Mouse (Mus musculus): ENCODE measurements around the gene Fkbp9. TPM values are rescaled to one million over a fixed set of nuclear protein-coding genes. Genes with fewer than 3 reads are reported as not detected.

The Fkbp9 gene
- polyA plus RNA-seq, 1 experiment from 2014 or later = 65.3 TPM

DNA sequence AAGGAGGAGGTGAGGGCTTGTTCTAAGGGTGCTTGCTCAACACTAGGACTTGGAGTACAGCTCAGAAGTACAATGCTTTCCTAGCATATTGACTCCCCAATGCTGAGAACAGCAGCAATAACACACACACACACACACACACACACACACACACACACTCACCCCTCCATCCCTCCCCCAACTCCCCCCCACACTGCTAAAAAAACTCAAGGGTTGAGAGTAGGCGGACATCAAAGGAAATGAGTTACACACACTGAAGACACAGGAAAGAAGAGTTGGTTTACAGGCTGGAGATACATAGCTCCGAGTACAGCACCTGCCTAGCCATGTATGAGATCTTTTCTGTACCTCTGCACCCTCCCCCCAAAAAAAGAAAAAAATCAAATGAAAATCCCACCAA, 84.4 kb downstream of the Fkbp9 start:
- H3K4me1 ChIP-seq = peaks cover 7% of the 10 kb centered on the region; the same call in 1 of the 2 replicates

GRCm38 (mm10) chr6:56917578-56918368, 85.9 kb downstream of the Fkbp9 start:
- H3K4me1 ChIP-seq = peaks cover 15% of the 10 kb centered on the region
- peaks cover 6% of the 10 kb centered on the region; the same call in 1 of the 2 replicates for H3K9me3 ChIP-seq (replicated peaks)
- no peak overlapping the region for H3K27ac ChIP-seq (replicated peaks)
- no peak for DNase-seq (ENCODE audit: low spot score)
- H3K4me3 ChIP-seq = no peak overlapping the region
- H3K36me3 ChIP-seq = 0 out of 2 replicates have a peak, but pooled peaks cover 3% of the 10 kb centered on the region
- WGBS = 78% methylated on average over 12 of the region's 12 CpGs
- H3K27me3 ChIP-seq (ENCODE audit: low read depth, poor library complexity, severe bottlenecking) = no peaks in the 10 kb centered on the region

More for the DNA sequence above, 84.4 kb downstream of the Fkbp9 start:
- no peak for DNase-seq (ENCODE audit: low spot score)
- H3K4me3 ChIP-seq = no peak overlapping the region
- H3K9me3 ChIP-seq (replicated peaks) = peaks cover 6% of the 10 kb centered on the region; the same call in 1 of the 2 replicates
- no peaks in the 10 kb centered on the region for H3K27me3 ChIP-seq (ENCODE audit: low read depth, poor library complexity, severe bottlenecking)
- 0 out of 2 replicates have a peak, but pooled peaks cover 3% of the 10 kb centered on the region for H3K36me3 ChIP-seq
- H3K27ac ChIP-seq (replicated peaks) = no peak overlapping the region
- 84% methylated on average over 2 of the region's 2 CpGs for WGBS

- no peak for DNase-seq (ENCODE audit: low spot score)
- no peaks in the 10 kb centered on the region for H3K27me3 ChIP-seq (ENCODE audit: low read depth, poor library complexity, severe bottlenecking)
- WGBS = 90% methylated on average over 7 of the region's 7 CpGs
- H3K36me3 ChIP-seq = no peaks in the 10 kb centered on the region
- H3K27ac ChIP-seq (replicated peaks) = no peak overlapping the region
- H3K4me3 ChIP-seq = no peak overlapping the region
- peaks cover 13% of the 10 kb centered on the region for H3K4me1 ChIP-seq
- peaks cover 3% of the 10 kb centered on the region; the same call in 1 of the 2 replicates for H3K9me3 ChIP-seq (replicated peaks)
These were observed 87.6 kb downstream of the Fkbp9 start for GRCm38 (mm10) chr6:56919330-56920044.

DNA sequence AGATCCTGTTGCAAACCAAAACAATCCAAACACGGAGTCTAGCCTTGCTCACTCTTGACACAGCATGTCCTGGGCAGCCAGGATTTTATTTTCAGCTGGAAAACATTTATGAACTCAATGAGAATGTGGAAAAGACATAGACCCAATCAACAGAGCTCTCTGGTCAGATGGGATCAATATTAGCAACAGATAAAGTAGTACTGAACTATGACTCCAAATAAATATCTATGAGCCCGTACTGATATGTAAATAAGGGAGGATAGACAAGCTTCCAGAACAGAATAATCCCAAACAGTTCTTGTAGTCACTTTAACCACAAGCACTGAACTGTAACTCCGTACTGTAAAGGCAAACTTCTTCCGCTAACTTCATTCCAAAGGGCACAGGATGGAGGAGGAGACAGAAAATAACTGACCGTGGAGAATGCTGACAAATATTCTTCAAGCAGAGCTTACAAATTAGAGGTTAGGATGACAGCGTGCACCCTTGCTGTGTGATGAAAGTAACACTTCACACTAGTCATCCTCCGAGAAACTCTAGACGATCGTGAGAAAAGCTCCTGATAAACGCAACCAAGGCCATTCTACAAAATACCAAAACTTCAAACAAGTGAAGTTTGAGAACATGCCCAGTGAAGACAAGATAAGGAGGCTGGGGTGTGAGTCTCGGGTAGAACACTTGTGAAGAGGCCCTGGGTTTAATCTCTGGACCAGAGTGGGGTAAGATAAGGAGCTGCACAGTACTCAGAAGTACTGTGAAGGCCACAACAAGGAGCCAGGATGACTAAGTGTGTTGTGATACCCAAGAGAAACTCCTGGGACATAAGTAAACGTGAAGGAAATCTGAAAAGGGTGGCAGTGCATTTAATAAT, 88.6 kb downstream of the Fkbp9 start:
- H3K36me3 ChIP-seq = no peaks in the 10 kb centered on the region
- no peak overlapping the region for H3K4me3 ChIP-seq
- DNase-seq (ENCODE audit: low spot score) = no peak
- H3K9me3 ChIP-seq (replicated peaks) = no peaks in the 10 kb centered on the region
- no peak overlapping the region for H3K27ac ChIP-seq (replicated peaks)
- H3K4me1 ChIP-seq = peaks cover 15% of the 10 kb centered on the region
- no peaks in the 10 kb centered on the region for H3K27me3 ChIP-seq (ENCODE audit: low read depth, poor library complexity, severe bottlenecking)
- 79% methylated on average over 12 of the region's 12 CpGs for WGBS

GRCm38 (mm10) chr6:56923331-56923725, 91.5 kb downstream of the Fkbp9 start:
- WGBS = under 1% methylated on average over 25 of the region's 25 CpGs
- no peaks in the 10 kb centered on the region for H3K27me3 ChIP-seq (ENCODE audit: low read depth, poor library complexity, severe bottlenecking)
- DNase-seq (ENCODE audit: low spot score) = no peak
- peak overlapping the region; percentile 73 for H3K4me3 ChIP-seq
- peaks cover 15% of the 10 kb centered on the region for H3K4me1 ChIP-seq
- H3K9me3 ChIP-seq (replicated peaks) = no peaks in the 10 kb centered on the region
- H3K36me3 ChIP-seq = no peaks in the 10 kb centered on the region
- peak overlapping the region; percentile 90 for H3K27ac ChIP-seq (replicated peaks)

GRCm38 (mm10) chr6:56923726-56924707, 92.2 kb downstream of the Fkbp9 start, which contains the start of the genes Nt5c3 and Vmn1r4:
TSS of gene Nt5c3 (minus strand) at chr6:56923932.
TSS of gene Vmn1r4 (plus strand) at chr6:56924015.
- WGBS = 4% methylated on average over 64 of the region's 64 CpGs
- H3K36me3 ChIP-seq = no peaks in the 10 kb centered on the region
- H3K9me3 ChIP-seq (replicated peaks) = no peaks in the 10 kb centered on the region
- H3K4me1 ChIP-seq = peaks cover 15% of the 10 kb centered on the region
- H3K27ac ChIP-seq (replicated peaks) = peak within 1 kb of the TSS; percentile 90
- H3K27me3 ChIP-seq (ENCODE audit: low read depth, poor library complexity, severe bottlenecking) = no peaks in the 10 kb centered on the region
- DNase-seq (ENCODE audit: low spot score) = peak; percentile 92
- peak within 1 kb of the TSS; percentile 73 for H3K4me3 ChIP-seq

Other genes starting within 250 kb of the Fkbp9 start
- gene Lsm5, start 127.3 kb upstream of the Fkbp9 start, polyA plus RNA-seq (2016; fragmentation: Nextera tagmentation; extraction: Ambion mirVana) = 185 and 223 TPM in 2 replicates
- gene Avl9, start 117.2 kb upstream of the Fkbp9 start, polyA plus RNA-seq (2016; fragmentation: Nextera tagmentation; extraction: Ambion mirVana) = 13.7 and 20.1 TPM in 2 replicates
- gene Kbtbd2, start 34.2 kb upstream of the Fkbp9 start, polyA plus RNA-seq (2016; fragmentation: Nextera tagmentation; extraction: Ambion mirVana) = 36.6 and 37.2 TPM in 2 replicates
- 67.5 and 71.8 TPM in 2 replicates for gene Nt5c3, start 91.9 kb downstream of the Fkbp9 start, polyA plus RNA-seq (2016; fragmentation: Nextera tagmentation; extraction: Ambion mirVana)
- gene Vmn1r4, start 92.0 kb downstream of the Fkbp9 start, polyA plus RNA-seq (2016; fragmentation: Nextera tagmentation; extraction: Ambion mirVana) = 0.37 and 0.43 TPM in 2 replicates
- not detected in 2 replicates for gene Vmn1r5, start 138.2 kb downstream of the Fkbp9 start, polyA plus RNA-seq (2016; fragmentation: Nextera tagmentation; extraction: Ambion mirVana)
- gene Vmn1r6, start 165.2 kb downstream of the Fkbp9 start, polyA plus RNA-seq (2016; fragmentation: Nextera tagmentation; extraction: Ambion mirVana) = not detected in 2 replicates
- not detected in 2 replicates for gene Vmn1r7, start 193.3 kb downstream of the Fkbp9 start, polyA plus RNA-seq (2016; fragmentation: Nextera tagmentation; extraction: Ambion mirVana)
- not detected in 2 replicates for gene Vmn1r8, start 200.2 kb downstream of the Fkbp9 start, polyA plus RNA-seq (2016; fragmentation: Nextera tagmentation; extraction: Ambion mirVana)
- not detected in 2 replicates for gene Vmn1r9, start 234.7 kb downstream of the Fkbp9 start, polyA plus RNA-seq (2016; fragmentation: Nextera tagmentation; extraction: Ambion mirVana)